In genomic region chr8:83897211-83897610, GRCm38 (mm10) we compare ENCODE assay signal across 8 mouse cellular contexts. TPM values are rescaled to one million over a fixed set of nuclear protein-coding genes. Genes with fewer than 3 reads are reported as not detected.
DNase-seq lines count a peak whose midpoint lies in the region; ATAC-seq and TF ChIP-seq lines count a peak whose summit lies in the region.

No protein-coding gene starts in this region.

- H3K27ac ChIP-seq in left cerebral cortex, adult 2 months: peak overlapping the region; percentile 66
- no peak overlapping the region for H3K27ac ChIP-seq in forebrain, embryonic 16.5 days (ENCODE audit: low read length)
- no peak overlapping the region for H3K27ac ChIP-seq in intestine, embryonic 16.5 days (ENCODE audit: low read length)
- H3K27ac ChIP-seq in liver, embryonic 13.5 days: no peak overlapping the region
- H3K27ac ChIP-seq in olfactory bulb, adult 2 months (ENCODE audit: insufficient read depth, low read depth, low read length): no peak overlapping the region

- intact Hi-C loops in left cerebral cortex, adult 2 months (cut with DNase I): loop anchor here (5.0 kb wide), 1 partner anchor 290 kb away; the partner anchor contains the start of genes Dnajb1 and Tecr

- TF ChIP-seq POLR2A in olfactory bulb, adult 2 months (IDR thresholded peaks at IDR 0.05; ENCODE audit: insufficient read depth, low read depth, low read length): 0 out of 2 replicates have a peak, but pooled peaks have one; percentile 18

- DNase-seq in left cerebral cortex, adult 2 months (ENCODE audit: extremely low spot score in 1 of 2, low spot score in 2 of 2): peak; percentile 65 to 73
- DNase-seq in left cerebral cortex, adult 11 months (ENCODE audit: low spot score): no peak
- DNase-seq in cerebellum, adult 11-12 months: peak; percentile 89
- no peak for DNase-seq in liver, embryonic 13.5 days

- 1% methylated on average over 26 of the region's 26 CpGs for WGBS in forebrain, embryonic 16.5 days
- 4% methylated on average over 26 of the region's 26 CpGs for WGBS in intestine, embryonic 16.5 days
- WGBS in liver, embryonic 13.5 days (ENCODE audit: insufficient replicate concordance): 7% methylated on average over 26 of the region's 26 CpGs
- WGBS in olfactory bulb, adult 2 months: 5% methylated on average over 26 of the region's 26 CpGs

- peak overlapping the region; percentile 69 for H3K4me2 ChIP-seq in forebrain, embryonic 16.5 days (ENCODE audit: low read length)
- H3K4me2 ChIP-seq in intestine, embryonic 16.5 days (ENCODE audit: low read depth, low read length): peak overlapping the region; percentile 54
- peak overlapping the region; percentile 50 for H3K4me2 ChIP-seq in liver, embryonic 13.5 days

- peak overlapping the region; percentile 50 for H3K9ac ChIP-seq in forebrain, embryonic 16.5 days (replicated peaks; ENCODE audit: low read depth, low read length)
- peak overlapping the region; percentile 54 for H3K9ac ChIP-seq in intestine, embryonic 16.5 days (ENCODE audit: low read depth, low read length)
- no peak overlapping the region for H3K9ac ChIP-seq in liver, embryonic 13.5 days

- no peaks in the 10 kb centered on the region for H3K36me3 ChIP-seq in forebrain, embryonic 16.5 days (ENCODE audit: control insufficient read depth, insufficient read depth)
- no peaks in the 10 kb centered on the region for H3K36me3 ChIP-seq in intestine, embryonic 16.5 days (ENCODE audit: control insufficient read depth, insufficient read depth, low read length)
- no peaks in the 10 kb centered on the region for H3K36me3 ChIP-seq in liver, embryonic 13.5 days

- TF ChIP-seq CTCF in left cerebral cortex, adult 2 months (IDR thresholded peaks at IDR 0.05): peak; percentile 63
- peak; percentile 41; the same call in 1 of the 2 replicates for TF ChIP-seq CTCF in olfactory bulb, adult 2 months (IDR thresholded peaks at IDR 0.05; ENCODE audit: insufficient read depth, low read depth, low read length)

- H3K9me3 ChIP-seq in forebrain, embryonic 16.5 days (ENCODE audit: control insufficient read depth, low read length): no peaks in the 10 kb centered on the region
- H3K9me3 ChIP-seq in intestine, embryonic 16.5 days (ENCODE audit: control insufficient read depth, low read length): no peaks in the 10 kb centered on the region
- H3K9me3 ChIP-seq in liver, embryonic 13.5 days (replicated peaks): no peaks in the 10 kb centered on the region

- H3K27me3 ChIP-seq in forebrain, embryonic 16.5 days (replicated peaks; ENCODE audit: control insufficient read depth, insufficient read depth, low read length): peaks cover 7% of the 10 kb centered on the region; the same call in 1 of the 2 replicates
- 0 out of 2 replicates have a peak, but pooled peaks cover 6% of the 10 kb centered on the region for H3K27me3 ChIP-seq in intestine, embryonic 16.5 days (replicated peaks; ENCODE audit: control insufficient read depth, insufficient read depth, low read length)
- H3K27me3 ChIP-seq in liver, embryonic 13.5 days: peaks cover 80% of the 10 kb centered on the region

- H3K4me3 ChIP-seq in left cerebral cortex, adult 2 months: peak overlapping the region; percentile 34
- H3K4me3 ChIP-seq in forebrain, embryonic 16.5 days (replicated peaks; ENCODE audit: low read length): peak overlapping the region; percentile 37
- peak overlapping the region; percentile 26 for H3K4me3 ChIP-seq in intestine, embryonic 16.5 days (ENCODE audit: low read length)
- H3K4me3 ChIP-seq in liver, embryonic 13.5 days (replicated peaks): peak overlapping the region; percentile 27; the same call in 1 of the 2 replicates
- peak overlapping the region; percentile 23 for H3K4me3 ChIP-seq in olfactory bulb, adult 2 months (ENCODE audit: insufficient read depth, low read depth, low read length)

- ATAC-seq in forebrain, embryonic 16.5 days: no peak
- no peak for ATAC-seq in intestine, embryonic 16.5 days
- no peak for ATAC-seq in liver, embryonic 13.5 days (ENCODE audit: low read depth)
- no peak for ATAC-seq in inflammation-experienced regulatory T-cells, adult 6 months

- H3K4me1 ChIP-seq in forebrain, embryonic 16.5 days (replicated peaks; ENCODE audit: control insufficient read depth, insufficient read depth, low read length): peaks cover 26% of the 10 kb centered on the region
- peaks cover 18% of the 10 kb centered on the region for H3K4me1 ChIP-seq in intestine, embryonic 16.5 days (ENCODE audit: control insufficient read depth, insufficient read depth, low read length)
- peaks cover 36% of the 10 kb centered on the region for H3K4me1 ChIP-seq in liver, embryonic 13.5 days (replicated peaks)
- H3K4me1 ChIP-seq in olfactory bulb, adult 2 months (ENCODE audit: control insufficient read depth, insufficient read depth, low read length): peaks cover 9% of the 10 kb centered on the region; the same call in 1 of the 2 replicates

RNA-seq across cellular contexts. Expression of gene Adgrl1, which starts 2.7 kb away (rescaled TPM):
- 100 to 1,000 TPM; 397 to 418 TPM for total RNA-seq in left cerebral cortex, adult 2 months (2021)
- 57.4 and 60.4 TPM in 2 replicates for polyA plus RNA-seq in forebrain, embryonic 16.5 days (2015; fragmentation: Nextera tagmentation; extraction: Ambion mirVana)
- polyA plus RNA-seq in intestine, embryonic 16.5 days (2015; fragmentation: Nextera tagmentation; extraction: Ambion mirVana): 7.9 and 8.1 TPM in 2 replicates
- 1.5 and 1.7 TPM in 2 replicates for polyA plus RNA-seq in liver, embryonic 13.5 days (2015; fragmentation: Nextera tagmentation; extraction: Ambion mirVana)
- polyA plus RNA-seq in olfactory bulb, adult 2 months (2012; ENCODE audit: insufficient read depth, insufficient read length, low replicate concordance, missing spikeins): 113 TPM in 1 of 2 replicates, not detected in the other
- polyA plus RNA-seq in inflammation-experienced regulatory T-cells, adult 6 months (2017; shearing (Covaris generic)): 10 to 100 TPM in 2 of 3 experiments, 1 to 10 TPM in 1; 5.1 to 13.8 (median 11.3) TPM

RNA-seq across cellular contexts. Expression of gene Gm10644, which starts 57.8 kb away (rescaled TPM):
- total RNA-seq in left cerebral cortex, adult 2 months (2021): under 1 TPM; 0.44 to 0.63 TPM
- polyA plus RNA-seq in forebrain, embryonic 16.5 days (2015; fragmentation: Nextera tagmentation; extraction: Ambion mirVana): 0.63 and 1.3 TPM in 2 replicates
- 0.39 TPM in 2 replicates for polyA plus RNA-seq in intestine, embryonic 16.5 days (2015; fragmentation: Nextera tagmentation; extraction: Ambion mirVana)
- 0.18 and 0.22 TPM in 2 replicates for polyA plus RNA-seq in liver, embryonic 13.5 days (2015; fragmentation: Nextera tagmentation; extraction: Ambion mirVana)
- not detected in 2 replicates for polyA plus RNA-seq in olfactory bulb, adult 2 months (2012; ENCODE audit: insufficient read depth, insufficient read length, low replicate concordance, missing spikeins)
- polyA plus RNA-seq in inflammation-experienced regulatory T-cells, adult 6 months (2017; shearing (Covaris generic)): 1 to 10 TPM in 1 of 3 experiments, under 1 TPM in 2; 0.16 to 1.5 (median 0.52) TPM

RNA-seq across cellular contexts. Expression of gene Asf1b, which starts 58.1 kb away (rescaled TPM):
- total RNA-seq in left cerebral cortex, adult 2 months (2021): under 1 TPM; 0.35 to 0.66 TPM
- polyA plus RNA-seq in forebrain, embryonic 16.5 days (2015; fragmentation: Nextera tagmentation; extraction: Ambion mirVana): 14.8 and 19.5 TPM in 2 replicates
- 50.4 and 61.7 TPM in 2 replicates for polyA plus RNA-seq in intestine, embryonic 16.5 days (2015; fragmentation: Nextera tagmentation; extraction: Ambion mirVana)
- 114 and 126 TPM in 2 replicates for polyA plus RNA-seq in liver, embryonic 13.5 days (2015; fragmentation: Nextera tagmentation; extraction: Ambion mirVana)
- polyA plus RNA-seq in olfactory bulb, adult 2 months (2012; ENCODE audit: insufficient read depth, insufficient read length, low replicate concordance, missing spikeins): not detected in 2 replicates
- polyA plus RNA-seq in inflammation-experienced regulatory T-cells, adult 6 months (2017; shearing (Covaris generic)): 100 to 1,000 TPM in 1 of 3 experiments, 10 to 100 TPM in 2; 26.0 to 159 (median 26.4) TPM

Comparison
In these comparisons a context has a peak if more than half of its experiments do, and no peak if none do; other contexts are left out.
1. DNase-seq: peak in left cerebral cortex, adult 2 months (2 of 2) and cerebellum, adult 11-12 months (single experiment); none in left cerebral cortex, adult 11 months (single experiment) and liver, embryonic 13.5 days (single experiment).
2. RNA of gene Asf1b, which starts 58.1 kb away (polyA plus RNA-seq): 114 to 126 TPM in liver, embryonic 13.5 days, 50.4 to 61.7 TPM in intestine, embryonic 16.5 days, 26.0 to 159 TPM in inflammation-experienced regulatory T-cells, adult 6 months and 14.8 to 19.5 TPM in forebrain, embryonic 16.5 days; not detected in olfactory bulb, adult 2 months; every median in the first group is over 10 times any median in the second.
3. Peak in every context shown above with its lines, with median percentiles within 50 percentile points of each other: H3K4me3 ChIP-seq and H3K4me2 ChIP-seq.